Mouse (Mus musculus) neural tube, embryonic 11.5 days (tissue): ENCODE data around the gene Ppp1r1b. TPM values are rescaled to one million over a fixed set of nuclear protein-coding genes. Genes with fewer than 3 reads are reported as not detected.

Experiments
- ATAC-seq: fragments of 200-750 bp; cut with Nextera tagmentation; 2 replicates; pipeline ENCODE4 v1.8.0; 2017; ENCODE audit warnings: moderate number of reproducible peaks, mild to moderate bottlenecking, moderate TSS enrichment, moderate library complexity; ENCODE audit not compliant: insufficient read depth, low FRiP score, low TSS enrichment
- DNase-seq: peaks from one replicate; pipeline ENCODE4 v3.0.0-alpha.2; 2015; ENCODE audit warnings: low spot score
- H3K27ac ChIP-seq: fragments of 300-500 bp; sonication (generic); 2 replicates; pipeline ENCODE4 v1.5.1; 2014; ENCODE audit warnings: low read depth, mild to moderate bottlenecking, low read length
- H3K27me3 ChIP-seq: fragments of 300-500 bp; sonication (generic); 2 replicates; pipeline ENCODE4 v1.6.1; 2014; ENCODE audit warnings: mild to moderate bottlenecking, low read length, mixed read lengths; ENCODE audit not compliant: control insufficient read depth, insufficient read depth
- H3K36me3 ChIP-seq: fragments of 300-500 bp; sonication (generic); 2 replicates; pipeline ENCODE4 v1.6.1; 2014; ENCODE audit warnings: mild to moderate bottlenecking, low read length, moderate library complexity, mixed read lengths; ENCODE audit not compliant: control insufficient read depth, insufficient read depth
- H3K4me1 ChIP-seq: fragments of 300-500 bp; sonication (generic); 2 replicates; pipeline ENCODE4 v1.6.1; 2014; ENCODE audit warnings: low read length, mixed read lengths; ENCODE audit not compliant: control insufficient read depth, insufficient read depth
- H3K4me2 ChIP-seq: fragments of 300-500 bp; sonication (generic); 2 replicates; pipeline ENCODE4 v1.6.1; 2014; ENCODE audit warnings: low read depth, mild to moderate bottlenecking, moderate library complexity
- H3K4me3 ChIP-seq: fragments of 300-500 bp; sonication (generic); 2 replicates; pipeline ENCODE4 v1.5.1; 2014; ENCODE audit warnings: low read depth, low read length
- H3K9ac ChIP-seq: fragments of 300-500 bp; sonication (generic); 2 replicates; pipeline ENCODE4 v1.6.1; 2014; ENCODE audit warnings: mild to moderate bottlenecking, low read length
- H3K9me3 ChIP-seq: fragments of 300-500 bp; sonication (generic); 2 replicates; pipeline ENCODE4 v1.6.1; 2016; ENCODE audit warnings: low read length; ENCODE audit not compliant: control insufficient read depth
- WGBS: fragments of 180-500 bp; shearing (Covaris S2); extraction: QIAGEN DNeasy Blood & Tissue Kit; methylation state at CpG from one replicate; pipeline ENCODE4 v1.1.7; 2014; 5-methylcytosine and 5-hydroxymethylcytosine counted together
- polyA plus RNA-seq: library from polyadenylated mRNA; unstranded; fragments of >200 nt; fragmentation: Nextera tagmentation; extraction: Ambion mirVana; gene quantifications from 2 replicates; pipeline ENCODE4 v1.2.1, GENCODE M21; 2014

Gene Ppp1r1b
- polyA plus RNA-seq, 1 experiment from 2014 or later = 0.15 TPM

DNA sequence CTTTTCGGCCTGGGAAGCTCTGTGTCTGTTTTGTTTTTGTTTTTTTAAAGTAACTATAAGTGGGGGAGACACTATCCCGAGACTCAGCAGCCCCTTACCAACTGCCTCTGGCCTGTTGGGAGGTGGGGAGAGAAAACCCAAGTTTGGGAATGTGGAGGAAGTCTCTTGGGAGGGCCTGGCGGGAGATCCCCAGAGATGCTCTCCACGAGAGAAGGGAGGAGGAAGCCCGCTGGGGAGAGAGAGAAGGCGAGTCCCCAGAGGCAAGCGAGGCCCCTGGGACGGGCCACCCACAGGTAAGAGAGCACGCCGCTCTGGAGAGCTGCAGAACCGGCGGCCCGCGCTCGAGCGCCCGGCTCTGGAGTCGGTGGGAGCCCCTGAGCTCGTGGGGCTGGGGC lies 21.5 kb upstream of the Ppp1r1b start:
- no peak for ATAC-seq
- H3K9ac ChIP-seq = no peak overlapping the region
- no peak for DNase-seq

GRCm38 (mm10) chr11:98327136-98328030 lies 20.8 kb upstream of the Ppp1r1b start:
- no peaks in the 10 kb centered on the region for H3K36me3 ChIP-seq
- peak; percentile 59 for DNase-seq
- H3K4me1 ChIP-seq = peaks cover 9% of the 10 kb centered on the region
- H3K27me3 ChIP-seq = peaks cover 95% of the 10 kb centered on the region
- no peak overlapping the region for H3K27ac ChIP-seq
- no peak for ATAC-seq
- H3K9me3 ChIP-seq = no peaks in the 10 kb centered on the region
- H3K9ac ChIP-seq = no peak overlapping the region
- under 1% methylated on average over 97 of the region's 97 CpGs for WGBS
- peak overlapping the region; percentile 8; the same call in 1 of the 2 replicates for H3K4me2 ChIP-seq
- H3K4me3 ChIP-seq = peak overlapping the region; percentile 21

More for the DNA sequence above, 21.5 kb upstream of the Ppp1r1b start:
- under 1% methylated on average over 19 of the region's 19 CpGs for WGBS
- H3K36me3 ChIP-seq = no peaks in the 10 kb centered on the region
- H3K9me3 ChIP-seq = no peaks in the 10 kb centered on the region
- no peak overlapping the region for H3K27ac ChIP-seq
- no peak overlapping the region; the same call in 1 of the 2 replicates for H3K4me3 ChIP-seq
- H3K4me1 ChIP-seq = peaks cover 9% of the 10 kb centered on the region
- peak overlapping the region; percentile 8; the same call in 1 of the 2 replicates for H3K4me2 ChIP-seq
- peaks cover 97% of the 10 kb centered on the region for H3K27me3 ChIP-seq

DNA sequence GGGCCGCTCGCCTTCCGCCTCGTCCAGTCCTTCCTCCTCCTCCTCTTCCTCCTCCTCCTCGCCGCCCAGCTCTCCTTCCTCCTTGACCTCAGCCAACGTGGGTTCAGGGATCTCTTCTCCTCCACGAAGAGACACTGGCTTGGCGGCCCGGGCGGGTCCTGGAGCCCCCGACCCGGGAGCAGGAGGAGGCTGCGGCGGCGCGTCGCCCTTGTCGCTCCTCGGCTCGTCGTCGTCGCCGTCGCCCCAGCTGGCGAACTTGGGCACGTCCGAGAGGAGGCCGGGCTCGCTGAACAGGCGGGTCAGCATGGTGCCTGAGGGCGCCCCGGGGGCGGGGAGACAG lies 20.2 kb upstream of the Ppp1r1b start:
- Histone ChIP-seq H3K4me3 (peak overlapping the region; percentile 21), H3K9ac (no peak overlapping the region), H3K27ac (no peak overlapping the region), H3K9me3 (no peaks in the 10 kb centered on the region), H3K27me3 (peaks cover 93% of the 10 kb centered on the region), H3K36me3 (no peaks in the 10 kb centered on the region), H3K4me2 (peak overlapping the region; percentile 32), H3K4me1 (peaks cover 9% of the 10 kb centered on the region)
- WGBS = under 1% methylated on average over 35 of the region's 35 CpGs
- no peak for ATAC-seq
- no peak for DNase-seq

DNA sequence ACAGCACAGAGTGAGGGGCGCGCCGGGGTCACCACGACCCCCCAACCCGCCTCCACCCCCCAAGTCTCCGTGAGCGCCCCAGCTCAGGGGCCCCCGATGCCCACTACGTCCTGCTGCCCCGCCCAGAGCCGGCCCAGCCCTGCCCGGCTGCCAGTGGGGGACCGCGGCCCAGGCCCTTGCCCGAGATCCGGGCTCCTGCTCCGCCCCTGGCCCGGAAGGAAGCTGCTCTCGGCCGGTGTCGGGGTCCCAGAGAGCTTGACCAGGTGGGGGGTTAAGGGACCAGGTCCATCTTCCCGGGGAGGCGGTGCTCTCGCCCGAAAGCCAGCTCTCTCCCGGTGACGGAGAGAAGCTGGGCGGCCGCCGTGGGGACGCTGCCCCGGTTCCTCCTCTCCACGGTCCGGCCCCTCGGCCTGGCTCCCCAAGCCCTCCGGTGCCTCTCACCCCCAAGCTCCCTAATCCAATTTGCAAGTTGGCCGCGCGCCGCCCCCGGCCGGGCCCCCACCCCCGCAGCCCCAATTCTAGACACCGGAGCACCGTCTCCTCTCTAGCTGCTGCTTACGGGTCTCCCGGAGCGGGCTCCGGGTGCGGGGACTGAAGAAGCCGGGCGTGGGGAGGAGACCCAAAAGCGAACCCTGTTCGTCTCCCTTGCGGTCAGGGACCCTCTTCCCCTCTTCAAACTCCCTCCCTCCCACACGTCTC lies 19.7 kb upstream of the Ppp1r1b start:
- H3K36me3 ChIP-seq = no peaks in the 10 kb centered on the region
- H3K27me3 ChIP-seq = peaks cover 93% of the 10 kb centered on the region
- ATAC-seq = no peak
- no peak overlapping the region for H3K9ac ChIP-seq
- peak overlapping the region; percentile 32 for H3K4me2 ChIP-seq
- peaks cover 9% of the 10 kb centered on the region for H3K4me1 ChIP-seq
- H3K9me3 ChIP-seq = no peaks in the 10 kb centered on the region
- peak overlapping the region; percentile 21 for H3K4me3 ChIP-seq
- under 1% methylated on average over 48 of the region's 56 CpGs for WGBS
- no peak overlapping the region for H3K27ac ChIP-seq
- peak; percentile 19 for DNase-seq

GRCm38 (mm10) chr11:98329081-98329959 lies 18.9 kb upstream of the Ppp1r1b start, which contains the start of gene Neurod2:
Gene Neurod2 (minus strand): TSS chr11:98329648.
- H3K9me3 ChIP-seq = no peaks in the 10 kb centered on the region
- H3K9ac ChIP-seq = no peak within 1 kb of the TSS
- no peak for ATAC-seq
- peak within 1 kb of the TSS; percentile 32 for H3K4me2 ChIP-seq
- 2% methylated on average over 38 of the region's 38 CpGs for WGBS
- H3K4me3 ChIP-seq = peak within 1 kb of the TSS; percentile 21
- H3K4me1 ChIP-seq = peaks cover 9% of the 10 kb centered on the region
- H3K27ac ChIP-seq = no peak within 1 kb of the TSS
- DNase-seq = peak; percentile 12
- no peaks in the 10 kb centered on the region for H3K36me3 ChIP-seq
- H3K27me3 ChIP-seq = peaks cover 93% of the 10 kb centered on the region

GRCm38 (mm10) chr11:98329960-98330744 lies 18.1 kb upstream of the Ppp1r1b start:
- Histone ChIP-seq H3K4me1 (peaks cover 9% of the 10 kb centered on the region), H3K27ac (no peak overlapping the region), H3K4me3 (no peak overlapping the region), H3K9ac (no peak overlapping the region), H3K9me3 (no peaks in the 10 kb centered on the region), H3K36me3 (no peaks in the 10 kb centered on the region), H3K27me3 (peaks cover 93% of the 10 kb centered on the region), H3K4me2 (no peak overlapping the region)
- WGBS = 20% methylated on average over 9 of the region's 9 CpGs
- DNase-seq (no peak), ATAC-seq (no peak)

DNA sequence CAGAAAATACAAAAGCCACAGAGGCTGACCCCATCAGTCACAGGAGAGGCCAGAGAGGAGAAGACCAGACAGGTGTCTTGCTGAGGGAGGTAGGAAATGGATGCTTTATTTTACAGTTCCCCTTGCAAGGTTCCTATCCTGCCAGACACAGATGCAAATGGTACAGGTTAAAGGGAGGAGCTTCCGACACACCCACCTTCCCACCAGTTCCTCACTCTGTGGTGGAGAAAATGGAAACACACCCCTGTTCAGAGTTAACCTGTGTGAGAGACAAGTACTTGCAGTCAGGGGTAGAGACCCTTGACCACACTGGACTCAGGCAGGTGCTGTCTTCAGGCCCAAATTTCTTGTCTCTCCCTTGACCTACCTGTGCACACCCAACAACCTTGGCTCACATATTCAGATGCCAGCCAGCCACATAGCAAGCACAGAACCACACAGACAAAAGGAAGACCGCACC lies 17.4 kb upstream of the Ppp1r1b start:
- ATAC-seq = no peak

More for the DNA sequence above, 17.4 kb upstream of the Ppp1r1b start:
- H3K4me1 ChIP-seq = peaks cover 9% of the 10 kb centered on the region
- 48% methylated on average over 2 of the region's 2 CpGs for WGBS
- no peak for DNase-seq
- H3K4me2 ChIP-seq = no peak overlapping the region
- H3K27me3 ChIP-seq = peaks cover 93% of the 10 kb centered on the region
- no peak overlapping the region for H3K27ac ChIP-seq
- H3K36me3 ChIP-seq = no peaks in the 10 kb centered on the region
- H3K9me3 ChIP-seq = no peaks in the 10 kb centered on the region
- H3K9ac ChIP-seq = no peak overlapping the region
- no peak overlapping the region for H3K4me3 ChIP-seq
